Mouse (Mus musculus): Measurements from ENCODE around the gene Slc12a9. TPM values are rescaled to one million over a fixed set of nuclear protein-coding genes. Genes with fewer than 3 reads are reported as not detected.

Slc12a9 gene
- total and polyA plus RNA-seq, 3 experiments, result 3.0 to 11.1 (median 7.9) TPM

DNA sequence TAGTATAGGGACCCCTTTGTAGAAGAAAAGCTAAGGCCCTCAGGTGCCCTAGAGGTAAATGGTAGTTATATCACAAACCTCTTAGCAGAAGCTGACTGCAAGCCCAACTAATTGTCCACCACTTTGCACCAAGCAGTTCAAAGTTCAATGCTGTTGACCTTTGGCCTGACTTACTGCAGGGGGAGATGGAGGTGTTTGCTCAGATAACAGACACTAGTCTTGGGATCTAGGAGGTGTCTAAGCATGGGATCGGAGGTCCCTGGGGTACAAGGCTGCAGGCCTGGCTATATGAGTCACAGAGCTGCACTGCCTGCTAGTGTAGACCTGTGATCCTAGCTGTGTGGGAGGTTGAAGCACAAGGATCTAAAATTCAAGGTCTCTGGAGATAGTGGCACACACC is 14.8 kb downstream of the Slc12a9 start:
- no peaks in the 10 kb centered on the region for H3K27me3 ChIP-seq (replicated peaks)
- no peak for DNase-seq (ENCODE audit: extremely low read depth)
- H3K4me3 ChIP-seq (replicated peaks in 1 of 3; ENCODE audit: low read depth in 2 of 3, low read length in 2 of 3, poor library complexity in 1 of 3), result no peak overlapping the region
- no peak overlapping the region for H3K4me2 ChIP-seq (ENCODE audit: insufficient read depth, low read depth, poor library complexity, severe bottlenecking)
- no peak overlapping the region for H3K9ac ChIP-seq (ENCODE audit: insufficient read depth, low read depth)
- peaks cover 7% of the 10 kb centered on the region for H3K9me3 ChIP-seq (replicated peaks; ENCODE audit: low read length)
- dilution Hi-C loops (cut with MboI; ENCODE audit: extremely low pct_ligation_motif_present, extremely low pct_unique_long_range_greater_than_20kb, low sequenced_read_pairs), result no loop called here
- no peak for TF ChIP-seq E2F4 (IDR thresholded peaks at IDR 0.05; ENCODE audit: insufficient replicate concordance, low read depth, low read length)
- TF ChIP-seq USF1 (IDR thresholded peaks at IDR 0.05; ENCODE audit: low read depth, low read length), result no peak
- TF ChIP-seq NELFE (IDR thresholded peaks at IDR 0.05; ENCODE audit: low read depth, low read length), result no peak
- TF ChIP-seq MEF2A (IDR thresholded peaks at IDR 0.05; ENCODE audit: borderline replicate concordance, low read depth, low read length), result no peak
- TF ChIP-seq EP300 (IDR thresholded peaks at IDR 0.05; ENCODE audit: low read length), result no peak
- peaks cover 42 to 83% of the 10 kb centered on the region in 2 experiments for H3K36me3 ChIP-seq (replicated peaks in 1 of 2; ENCODE audit: control insufficient read depth in 1 of 2, insufficient read depth in 1 of 2, low read length in 1 of 2)
- no peaks in the 10 kb centered on the region for H3K79me2 ChIP-seq (replicated peaks; ENCODE audit: control insufficient read depth, extremely low read depth, insufficient read depth, poor library complexity, severe bottlenecking)
- H3K4me1 ChIP-seq (ENCODE audit: control insufficient read depth in 1 of 2, insufficient read depth in 2 of 2), result peaks cover 0 to 13% of the 10 kb centered on the region in 2 experiments; a peak in 1 of 4 replicates
- no peak overlapping the region for H3K27ac ChIP-seq (ENCODE audit: insufficient read depth, low read depth)
- in situ Hi-C loops (cut with MboI; ENCODE audit: low pct_ligation_motif_present, low pct_unique_long_range_greater_than_20kb, low sequenced_read_pairs), result no loop called here

DNA sequence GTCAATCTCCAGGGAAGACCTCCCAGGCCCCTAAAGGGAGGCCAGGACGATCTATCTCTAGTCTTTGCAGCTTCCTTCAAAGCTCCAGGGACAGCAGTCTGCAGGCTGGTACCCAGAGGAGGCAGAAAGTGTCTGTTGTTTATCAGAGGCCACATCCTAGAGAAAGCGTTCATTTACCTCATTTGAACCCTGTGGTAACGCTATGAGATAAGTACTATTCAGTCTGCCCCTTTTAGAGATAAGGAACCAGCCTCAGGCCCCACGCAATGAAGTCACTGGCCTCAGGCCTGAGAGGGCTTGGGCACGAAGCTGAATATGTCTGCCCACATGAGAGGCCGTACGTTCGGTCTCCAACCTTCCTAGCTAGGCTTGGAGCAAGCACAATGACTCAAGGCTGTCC is 16.0 kb downstream of the Slc12a9 start:
- no peak overlapping the region for H3K27ac ChIP-seq (ENCODE audit: insufficient read depth, low read depth)
- H3K79me2 ChIP-seq (replicated peaks; ENCODE audit: control insufficient read depth, extremely low read depth, insufficient read depth, poor library complexity, severe bottlenecking), result no peaks in the 10 kb centered on the region
- no peak overlapping the region for H3K9ac ChIP-seq (ENCODE audit: insufficient read depth, low read depth)
- H3K27me3 ChIP-seq (replicated peaks), result no peaks in the 10 kb centered on the region
- H3K4me2 ChIP-seq (ENCODE audit: insufficient read depth, low read depth, poor library complexity, severe bottlenecking), result no peak overlapping the region
- peaks cover 0 to 11% of the 10 kb centered on the region in 2 experiments; a peak in 1 of 4 replicates for H3K4me1 ChIP-seq (ENCODE audit: control insufficient read depth in 1 of 2, insufficient read depth in 2 of 2)
- no peak for TF ChIP-seq POLR2A (IDR thresholded peaks at IDR 0.05; ENCODE audit: low read depth, low read length)
- TF ChIP-seq TBP (conservative IDR thresholded peaks at IDR 0.05; ENCODE audit: low read depth, low read length), result no peak
- TF ChIP-seq PAX5 (IDR thresholded peaks at IDR 0.05; ENCODE audit: low read length), result no peak
- no peak for TF ChIP-seq SMC3 (IDR thresholded peaks at IDR 0.05; ENCODE audit: low read depth, low read length)
- TF ChIP-seq CHD2 (IDR thresholded peaks at IDR 0.05; ENCODE audit: low read length), result no peak
- no peak for TF ChIP-seq TCF12 (IDR thresholded peaks at IDR 0.05; ENCODE audit: low read depth, low read length)
- no peak for TF ChIP-seq BHLHE40 (IDR thresholded peaks at IDR 0.05; ENCODE audit: low read depth, low read length)
- TF ChIP-seq MAX (IDR thresholded peaks at IDR 0.05; ENCODE audit: low read length), result no peak
- no peak for TF ChIP-seq MYC (IDR thresholded peaks at IDR 0.05; ENCODE audit: low read depth, low read length)
- TF ChIP-seq MEF2A (IDR thresholded peaks at IDR 0.05; ENCODE audit: borderline replicate concordance, low read depth, low read length), result no peak
- no peak for TF ChIP-seq GABPA (IDR thresholded peaks at IDR 0.05; ENCODE audit: insufficient replicate concordance, low read depth, low read length)
- no peak for TF ChIP-seq CHD1 (IDR thresholded peaks at IDR 0.05; ENCODE audit: low read depth, low read length)
- TF ChIP-seq E2F4 (IDR thresholded peaks at IDR 0.05; ENCODE audit: insufficient replicate concordance, low read depth, low read length), result no peak
- no peak for TF ChIP-seq USF1 (IDR thresholded peaks at IDR 0.05; ENCODE audit: low read depth, low read length)
- TF ChIP-seq JUND (conservative IDR thresholded peaks at IDR 0.05; ENCODE audit: low read depth, low read length), result no peak
- no peak for TF ChIP-seq MAZ (IDR thresholded peaks at IDR 0.05; ENCODE audit: low read depth, low read length)
- TF ChIP-seq MXI1 (IDR thresholded peaks at IDR 0.05; ENCODE audit: low read depth, low read length), result no peak
- TF ChIP-seq ZMIZ1 (IDR thresholded peaks at IDR 0.05; ENCODE audit: low read depth, low read length), result no peak
- TF ChIP-seq RCOR1 (conservative IDR thresholded peaks at IDR 0.05; ENCODE audit: low read depth, low read length), result no peak
- no peak overlapping the region for H3K4me3 ChIP-seq (replicated peaks in 1 of 3; ENCODE audit: low read depth in 2 of 3, low read length in 2 of 3, poor library complexity in 1 of 3)
- dilution Hi-C loops (cut with MboI; ENCODE audit: extremely low pct_ligation_motif_present, extremely low pct_unique_long_range_greater_than_20kb, low sequenced_read_pairs), result no loop called here
- in situ Hi-C loops (cut with MboI; ENCODE audit: low pct_ligation_motif_present, low pct_unique_long_range_greater_than_20kb, low sequenced_read_pairs), result no loop called here
- H3K9me3 ChIP-seq (replicated peaks; ENCODE audit: low read length), result peaks cover 3% of the 10 kb centered on the region
- peaks cover 33 to 71% of the 10 kb centered on the region in 2 experiments for H3K36me3 ChIP-seq (replicated peaks in 1 of 2; ENCODE audit: control insufficient read depth in 1 of 2, insufficient read depth in 1 of 2, low read length in 1 of 2)
- DNase-seq (ENCODE audit: extremely low read depth), result no peak
